Mouse (Mus musculus) left cerebral cortex, postnatal 36 days (tissue): ENCODE results near the gene Ldlrap1. TPM values are rescaled to one million over a fixed set of nuclear protein-coding genes. Genes with fewer than 3 reads are reported as not detected.

Experiments used
- DNase-seq, 2 experiments: peaks; one replicate each; pipeline ENCODE4 v3.0.0; 2021 to 2022; ENCODE audit warnings: low spot score in 2 of 2, mixed read lengths in 1 of 2
- intact Hi-C: fragments of 180-260 bp; cut with DNase I; formaldehyde crosslinking; loops from one replicate; pipeline ENCODE4 v1.15.1; 2025
- total RNA-seq, 2 experiments: library from RNA; stranded (reverse); gene quantifications; 2 replicates each; pipeline ENCODE4 v1.2.3; 2021

The Ldlrap1 gene
- total RNA-seq, 2 experiments from 2014 or later: 3.1 to 3.5 TPM

GRCm38 (mm10) chr4:134779136-134779934, 11.5 kb upstream of the Ldlrap1 start:
- intact Hi-C loops: no loop called here
- DNase-seq: no peak

GRCm38 (mm10) chr4:134776246-134776645, 8.4 kb upstream of the Ldlrap1 start:
- no peak for DNase-seq
- intact Hi-C loops: no loop called here

GRCm38 (mm10) chr4:134775234-134775944, 7.6 kb upstream of the Ldlrap1 start:
- intact Hi-C loops: no loop called here
- no peak for DNase-seq

GRCm38 (mm10) chr4:134774126-134774525, 6.3 kb upstream of the Ldlrap1 start:
- intact Hi-C loops: no loop called here
- no peak for DNase-seq

- no peak for DNase-seq
- intact Hi-C loops: no loop called here
These were observed 5.2 kb upstream of the Ldlrap1 start for GRCm38 (mm10) chr4:134772805-134773674.

GRCm38 (mm10) chr4:134769891-134770290, 2.1 kb upstream of the Ldlrap1 start:
- no peak for DNase-seq
- intact Hi-C loops: no loop called here

- no peak for DNase-seq
- intact Hi-C loops: no loop called here
These were observed 1.4 kb upstream of the Ldlrap1 start for GRCm38 (mm10) chr4:134769081-134769811.

GRCm38 (mm10) chr4:134768226-134768888, 533 bp upstream of the Ldlrap1 start:
- DNase-seq: no peak
- intact Hi-C loops: no loop called here

- DNase-seq: no peak
- intact Hi-C loops: no loop called here
These were observed 859 bp downstream of the Ldlrap1 start for GRCm38 (mm10) chr4:134766904-134767425.

GRCm38 (mm10) chr4:134766277-134766676, 1.5 kb downstream of the Ldlrap1 start:
- intact Hi-C loops: no loop called here

GRCm38 (mm10) chr4:134764333-134764732, 3.5 kb downstream of the Ldlrap1 start:
- no peak for DNase-seq
- intact Hi-C loops: no loop called here

More at GRCm38 (mm10) chr4:134766277-134766676, 1.5 kb downstream of the Ldlrap1 start:
- DNase-seq: no peak

- intact Hi-C loops: no loop called here
- DNase-seq: no peak
These were observed 5.5 kb downstream of the Ldlrap1 start for GRCm38 (mm10) chr4:134762360-134762759.

- DNase-seq: no peak
- intact Hi-C loops: no loop called here
These were observed 7.0 kb downstream of the Ldlrap1 start for GRCm38 (mm10) chr4:134760793-134761201.

GRCm38 (mm10) chr4:134760281-134760680, 7.5 kb downstream of the Ldlrap1 start:
- no peak for DNase-seq
- intact Hi-C loops: no loop called here

- no peak for DNase-seq
- intact Hi-C loops: no loop called here
These were observed 8.3 kb downstream of the Ldlrap1 start for GRCm38 (mm10) chr4:134759564-134759963.

- intact Hi-C loops: no loop called here
- no peak for DNase-seq
These were observed 8.9 kb downstream of the Ldlrap1 start for GRCm38 (mm10) chr4:134758922-134759321.

GRCm38 (mm10) chr4:134758367-134758766, 9.5 kb downstream of the Ldlrap1 start:
- DNase-seq: no peak
- intact Hi-C loops: no loop called here

GRCm38 (mm10) chr4:134756953-134757352, 10.9 kb downstream of the Ldlrap1 start:
- no peak for DNase-seq
- intact Hi-C loops: no loop called here

- intact Hi-C loops: no loop called here
- DNase-seq: no peak
These were observed 12.9 kb downstream of the Ldlrap1 start for GRCm38 (mm10) chr4:134754941-134755340.
